Mouse (Mus musculus) stomach, embryonic 15.5 days (tissue): ENCODE results near the gene Ablim1. TPM values are rescaled to one million over a fixed set of nuclear protein-coding genes. Genes with fewer than 3 reads are reported as not detected.

Experiments
- ATAC-seq: fragments of 200-750 bp; cut with Nextera tagmentation; 2 replicates; pipeline ENCODE4 v1.8.0; 2017; ENCODE audit warnings: low read depth, moderate number of reproducible peaks, moderate TSS enrichment; ENCODE audit not compliant: insufficient read depth, low FRiP score
- H3K27ac ChIP-seq: fragments of 300-500 bp; sonication (generic); 2 replicates; pipeline ENCODE4 v1.5.1; 2015; ENCODE audit warnings: mild to moderate bottlenecking, inconsistent platforms
- H3K27me3 ChIP-seq: fragments of 300-500 bp; sonication (generic); replicated peaks from 2 replicates; pipeline ENCODE4 v1.6.1; 2015; ENCODE audit warnings: inconsistent platforms
- H3K36me3 ChIP-seq: fragments of 300-500 bp; sonication (generic); 2 replicates; pipeline ENCODE4 v1.6.1; 2015; ENCODE audit warnings: inconsistent platforms
- H3K4me1 ChIP-seq: fragments of 300-500 bp; sonication (generic); 2 replicates; pipeline ENCODE4 v1.6.1; 2015; ENCODE audit warnings: inconsistent platforms
- H3K4me2 ChIP-seq: fragments of 300-500 bp; sonication (generic); 2 replicates; pipeline ENCODE4 v1.6.1; 2015; ENCODE audit warnings: mild to moderate bottlenecking, inconsistent platforms
- H3K4me3 ChIP-seq: fragments of 300-500 bp; sonication (generic); replicated peaks from 2 replicates; pipeline ENCODE4 v1.5.1; 2015; ENCODE audit warnings: inconsistent platforms
- H3K9ac ChIP-seq: fragments of 300-500 bp; sonication (generic); 2 replicates; pipeline ENCODE4 v1.6.1; 2015; ENCODE audit warnings: inconsistent platforms
- H3K9me3 ChIP-seq: fragments of 300-500 bp; sonication (generic); 2 replicates; pipeline ENCODE4 v1.6.1; 2016; ENCODE audit warnings: inconsistent platforms
- WGBS: fragments of 180-500 bp; shearing (Covaris S2); methylation state at CpG from one replicate; pipeline ENCODE4 v1.1.7; 2015; 5-methylcytosine and 5-hydroxymethylcytosine counted together
- polyA plus RNA-seq: library from polyadenylated mRNA; unstranded; fragments of >200 nt; fragmentation: Nextera tagmentation; extraction: Ambion mirVana; gene quantifications from 2 replicates; pipeline ENCODE4 v1.2.1, GENCODE M21; 2015

The Ablim1 gene
- polyA plus RNA-seq, 1 experiment from 2014 or later: 41.2 TPM

DNA sequence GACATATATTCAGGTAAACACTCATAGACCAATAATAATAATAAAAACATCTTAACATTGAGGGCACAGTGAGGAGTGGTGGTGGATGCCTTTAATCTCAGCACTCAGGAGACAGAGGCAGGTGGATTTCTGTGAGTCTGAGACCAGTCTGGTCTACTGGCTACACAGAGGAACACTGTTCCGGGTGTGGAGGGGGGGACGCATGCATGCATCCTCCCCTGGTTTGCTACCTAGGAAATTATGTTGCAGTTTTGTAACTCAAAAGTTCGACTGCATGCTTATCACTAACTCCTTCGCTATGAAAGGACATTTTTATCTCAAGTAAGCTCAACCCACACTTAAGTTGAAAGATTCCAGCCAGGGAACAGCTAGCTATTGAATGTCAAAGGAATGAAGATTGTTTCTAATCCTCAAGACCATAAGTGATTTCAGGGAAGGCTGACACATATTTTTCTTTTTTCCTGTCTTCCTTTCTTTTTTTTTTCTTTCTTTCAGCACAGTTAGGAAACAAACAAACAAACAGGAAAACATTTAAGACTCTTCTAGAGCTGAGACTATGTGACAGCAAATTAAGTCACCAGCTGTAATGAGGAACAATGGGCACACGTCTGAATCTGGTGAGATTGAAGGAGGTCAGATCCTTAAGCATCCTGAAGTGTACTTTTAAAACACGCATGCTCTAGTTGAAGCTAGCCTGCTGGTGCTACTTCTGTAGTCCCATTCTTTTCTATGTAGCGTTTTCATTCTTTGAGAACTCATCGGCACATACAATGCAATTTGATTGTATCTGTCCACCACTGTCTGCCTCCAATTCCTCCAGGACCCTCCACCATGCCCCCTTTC, 26.4 kb upstream of the Ablim1 start:
- no peak overlapping the region for H3K4me3 ChIP-seq
- no peaks in the 10 kb centered on the region for H3K4me1 ChIP-seq
- no peaks in the 10 kb centered on the region for H3K9me3 ChIP-seq
- no peak overlapping the region for H3K27ac ChIP-seq
- WGBS: 66% methylated on average over 8 of the region's 8 CpGs
- no peaks in the 10 kb centered on the region for H3K27me3 ChIP-seq
- no peak overlapping the region for H3K4me2 ChIP-seq
- no peak for ATAC-seq
- H3K9ac ChIP-seq: no peak overlapping the region
- H3K36me3 ChIP-seq: no peaks in the 10 kb centered on the region

DNA sequence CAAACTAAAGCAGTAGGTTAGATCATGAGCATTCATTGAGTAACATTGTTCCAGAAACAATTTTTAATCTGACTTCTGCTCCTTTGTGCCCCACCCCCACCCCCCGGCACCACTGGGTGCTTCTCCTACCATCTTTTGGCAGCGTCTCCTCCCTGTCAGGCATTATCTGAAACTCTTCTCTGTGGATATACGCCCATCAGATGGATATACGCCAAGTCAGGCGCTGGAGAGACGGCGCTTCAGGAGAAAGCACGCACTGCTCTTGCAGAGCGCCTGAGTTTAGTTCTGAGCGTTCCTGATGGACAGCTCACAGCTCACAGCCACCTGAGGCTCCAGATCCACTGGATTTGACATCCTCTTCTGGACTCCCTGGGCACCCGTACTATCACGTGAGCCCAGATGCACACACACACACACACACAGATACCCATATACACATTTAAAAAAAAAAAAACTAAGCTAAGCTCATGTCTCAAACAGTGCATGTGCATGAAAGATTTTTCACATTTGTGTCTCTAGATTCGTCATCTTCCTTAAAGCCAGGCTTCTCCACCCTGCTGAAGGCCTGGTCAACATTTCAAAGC, 24.7 kb upstream of the Ablim1 start:
- no peaks in the 10 kb centered on the region for H3K36me3 ChIP-seq
- H3K27ac ChIP-seq: no peak overlapping the region
- no peak overlapping the region for H3K9ac ChIP-seq
- no peaks in the 10 kb centered on the region for H3K9me3 ChIP-seq
- no peaks in the 10 kb centered on the region for H3K27me3 ChIP-seq
- WGBS: 80% methylated on average over 13 of the region's 13 CpGs
- H3K4me3 ChIP-seq: no peak overlapping the region
- no peak for ATAC-seq
- no peak overlapping the region for H3K4me2 ChIP-seq
- H3K4me1 ChIP-seq: no peaks in the 10 kb centered on the region

DNA sequence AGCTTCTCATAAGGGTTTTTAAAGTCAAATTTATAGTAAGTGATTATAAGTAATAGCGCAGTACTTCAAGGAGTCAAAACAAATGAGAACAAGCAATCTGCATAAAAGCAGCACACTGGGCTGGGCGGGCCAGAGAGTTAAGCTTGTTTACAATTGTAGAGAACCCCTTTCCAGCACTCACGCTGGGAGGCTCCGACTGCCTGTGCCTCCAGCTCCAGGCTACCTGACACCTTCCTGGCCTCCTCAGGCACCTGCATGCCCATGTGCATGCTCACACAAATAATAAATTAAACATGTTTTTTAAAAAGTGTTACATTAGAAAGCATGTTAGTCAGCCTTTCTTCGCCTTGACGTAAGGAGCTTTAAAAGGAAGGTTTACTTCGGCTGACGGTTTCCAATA, 20.4 kb upstream of the Ablim1 start:
- no peak overlapping the region for H3K9ac ChIP-seq
- no peak for ATAC-seq
- no peak overlapping the region for H3K27ac ChIP-seq
- H3K9me3 ChIP-seq: no peaks in the 10 kb centered on the region
- H3K36me3 ChIP-seq: no peaks in the 10 kb centered on the region
- no peak overlapping the region for H3K4me2 ChIP-seq
- H3K27me3 ChIP-seq: no peaks in the 10 kb centered on the region
- no peak overlapping the region for H3K4me3 ChIP-seq
- no peaks in the 10 kb centered on the region for H3K4me1 ChIP-seq
- WGBS: 49% methylated on average over 8 of the region's 8 CpGs

DNA sequence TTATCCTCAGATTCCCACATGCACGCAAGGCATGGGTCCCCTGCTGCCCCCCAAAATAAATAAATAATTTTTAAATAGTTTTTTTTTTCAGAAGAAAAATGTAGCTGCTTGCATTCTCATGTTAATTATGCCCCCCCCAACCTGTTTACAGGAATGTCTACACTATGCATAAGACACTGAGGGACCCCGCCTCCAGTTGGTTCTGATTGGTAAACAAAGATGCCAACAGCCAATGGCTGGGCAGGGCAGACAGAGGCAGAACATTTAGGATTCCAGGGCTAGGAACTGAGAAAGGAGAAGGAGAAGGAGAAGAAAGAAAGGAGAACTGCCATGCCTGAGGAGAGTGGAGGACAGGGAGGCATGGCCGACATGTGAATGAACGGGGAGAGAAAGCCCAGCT, 18.6 kb upstream of the Ablim1 start:
- H3K4me1 ChIP-seq: no peaks in the 10 kb centered on the region
- H3K9ac ChIP-seq: no peak overlapping the region
- H3K27ac ChIP-seq: no peak overlapping the region
- no peak for ATAC-seq
- H3K27me3 ChIP-seq: no peaks in the 10 kb centered on the region
- H3K4me3 ChIP-seq: no peak overlapping the region
- no peaks in the 10 kb centered on the region for H3K36me3 ChIP-seq
- no peak overlapping the region for H3K4me2 ChIP-seq
- no peaks in the 10 kb centered on the region for H3K9me3 ChIP-seq
- WGBS: 81% methylated on average over 4 of the region's 4 CpGs

DNA sequence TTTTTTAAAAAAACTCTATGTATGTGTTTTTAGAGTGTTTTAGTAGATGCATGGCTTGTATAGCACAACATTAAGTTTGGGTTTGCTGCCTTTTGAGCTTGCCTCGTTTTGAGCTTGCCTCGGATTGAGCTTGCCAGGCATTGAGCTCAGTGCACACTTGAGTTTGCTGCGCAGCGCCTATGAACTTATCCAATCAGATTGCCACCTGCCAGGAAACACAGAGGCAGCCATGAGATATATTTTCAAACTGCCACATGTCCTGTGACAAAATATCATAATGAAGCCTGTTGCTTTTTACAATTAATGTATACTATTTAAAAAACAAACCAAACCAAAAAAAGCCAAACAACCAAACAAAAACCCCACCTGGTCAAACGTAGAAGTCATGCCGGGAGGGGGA, 16.5 kb upstream of the Ablim1 start:
- no peak overlapping the region for H3K4me3 ChIP-seq
- 77% methylated on average over 6 of the region's 6 CpGs for WGBS
- no peak for ATAC-seq

DNA sequence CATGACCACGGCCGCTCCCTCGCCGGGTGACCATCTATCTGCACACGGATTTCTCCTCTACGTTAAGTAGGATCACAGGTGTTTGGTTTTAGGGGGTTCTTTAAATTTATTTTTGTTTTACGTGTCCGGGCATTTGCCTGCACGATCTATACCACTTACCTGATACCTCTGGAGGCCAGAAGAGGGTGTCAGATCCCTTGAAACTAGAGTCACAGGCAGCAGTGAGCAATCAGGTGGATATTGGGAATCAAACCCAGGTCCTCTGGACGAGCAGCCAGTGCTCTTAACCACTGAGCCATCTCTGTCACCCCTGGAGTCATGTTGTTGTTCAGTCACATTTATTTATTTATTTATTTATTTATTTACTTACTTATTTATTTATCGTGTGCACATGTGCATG, 15.6 kb upstream of the Ablim1 start:
- no peaks in the 10 kb centered on the region for H3K36me3 ChIP-seq
- ATAC-seq: no peak
- 84% methylated on average over 11 of the region's 11 CpGs for WGBS

More for the DNA sequence above, 16.5 kb upstream of the Ablim1 start:
- no peaks in the 10 kb centered on the region for H3K4me1 ChIP-seq
- no peak overlapping the region for H3K4me2 ChIP-seq
- H3K36me3 ChIP-seq: no peaks in the 10 kb centered on the region
- H3K9me3 ChIP-seq: no peaks in the 10 kb centered on the region
- no peaks in the 10 kb centered on the region for H3K27me3 ChIP-seq
- H3K9ac ChIP-seq: no peak overlapping the region
- no peak overlapping the region for H3K27ac ChIP-seq

DNA sequence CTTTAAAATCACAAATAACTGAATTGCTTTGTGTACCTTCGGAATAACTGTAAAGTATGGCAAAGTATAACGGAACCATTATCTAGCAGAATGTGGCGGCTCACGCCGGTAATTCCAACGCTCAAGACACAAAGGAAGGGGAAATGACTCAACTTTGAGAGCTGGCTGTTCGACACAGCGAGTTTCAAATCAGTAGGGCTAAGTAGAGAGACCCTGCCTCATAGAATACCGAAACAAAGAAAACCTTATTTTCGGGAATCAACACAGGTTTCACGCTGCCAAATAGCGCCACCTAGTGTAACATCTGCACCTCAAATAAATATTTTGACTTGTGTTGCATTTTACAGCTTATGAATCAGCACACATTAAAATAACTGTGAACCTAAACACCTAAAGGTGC, 14.1 kb upstream of the Ablim1 start:
- Histone ChIP-seq H3K4me2 (no peak overlapping the region), H3K27ac (no peak overlapping the region), H3K4me1 (no peaks in the 10 kb centered on the region), H3K27me3 (no peaks in the 10 kb centered on the region), H3K9ac (no peak overlapping the region), H3K36me3 (no peaks in the 10 kb centered on the region), H3K9me3 (no peaks in the 10 kb centered on the region), H3K4me3 (no peak overlapping the region)
- 62% methylated on average over 12 of the region's 12 CpGs for WGBS
- ATAC-seq: no peak

More for the DNA sequence above, 15.6 kb upstream of the Ablim1 start:
- no peaks in the 10 kb centered on the region for H3K4me1 ChIP-seq
- H3K9me3 ChIP-seq: no peaks in the 10 kb centered on the region
- H3K4me2 ChIP-seq: no peak overlapping the region
- no peak overlapping the region for H3K4me3 ChIP-seq
- no peak overlapping the region for H3K9ac ChIP-seq
- no peak overlapping the region for H3K27ac ChIP-seq
- H3K27me3 ChIP-seq: no peaks in the 10 kb centered on the region

DNA sequence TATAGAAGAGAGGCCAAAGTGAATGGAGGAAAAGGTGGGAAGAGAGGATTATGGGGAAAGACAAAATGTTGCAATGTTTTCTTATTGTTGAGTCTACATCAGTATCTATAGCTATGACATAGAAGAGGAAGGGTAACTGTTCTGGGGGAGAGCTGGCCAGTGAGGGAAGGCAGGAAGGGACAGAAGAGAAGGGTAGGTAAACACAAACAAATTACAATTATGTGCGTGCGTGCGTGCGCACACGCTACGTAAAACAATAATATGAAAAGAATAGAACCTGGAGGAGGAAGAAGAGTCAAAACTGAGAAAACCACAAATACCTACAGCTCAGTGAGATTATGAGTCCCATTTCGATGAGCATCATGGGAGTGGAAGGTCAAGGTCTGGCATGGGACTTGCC, 13.6 kb upstream of the Ablim1 start:
- ATAC-seq: no peak
- whole genome bisulfite sequencing: 97% methylated on average over 7 of the region's 7 CpGs
- Histone ChIP-seq H3K4me3 (no peak overlapping the region), H3K9me3 (no peaks in the 10 kb centered on the region), H3K9ac (no peak overlapping the region), H3K4me2 (no peak overlapping the region), H3K27ac (no peak overlapping the region), H3K27me3 (no peaks in the 10 kb centered on the region), H3K36me3 (no peaks in the 10 kb centered on the region), H3K4me1 (no peaks in the 10 kb centered on the region)

DNA sequence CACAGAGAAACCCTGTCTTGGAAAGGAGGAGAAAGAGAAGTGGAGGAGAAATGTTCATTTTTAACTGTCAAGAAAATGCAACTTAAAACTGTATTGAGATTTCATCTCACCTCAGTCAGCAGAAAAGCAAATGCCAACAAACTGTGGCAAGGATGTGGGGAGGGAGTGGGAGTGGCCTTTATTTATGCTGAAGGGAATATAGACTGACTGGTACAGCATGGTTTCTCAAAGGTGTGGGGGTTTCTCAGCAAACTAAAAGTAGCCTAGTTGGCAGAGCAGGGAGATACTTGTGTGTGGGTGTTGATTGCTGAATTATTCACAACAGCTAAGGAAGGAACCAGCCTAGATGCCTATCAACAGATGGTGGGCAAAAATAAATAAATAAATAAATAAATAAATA, 13.0 kb upstream of the Ablim1 start:
- Histone ChIP-seq H3K9me3 (no peaks in the 10 kb centered on the region), H3K27ac (no peak overlapping the region), H3K4me1 (no peaks in the 10 kb centered on the region), H3K4me3 (no peak overlapping the region), H3K36me3 (no peaks in the 10 kb centered on the region), H3K4me2 (no peak overlapping the region), H3K9ac (no peak overlapping the region), H3K27me3 (no peaks in the 10 kb centered on the region)
- no peak for ATAC-seq

DNA sequence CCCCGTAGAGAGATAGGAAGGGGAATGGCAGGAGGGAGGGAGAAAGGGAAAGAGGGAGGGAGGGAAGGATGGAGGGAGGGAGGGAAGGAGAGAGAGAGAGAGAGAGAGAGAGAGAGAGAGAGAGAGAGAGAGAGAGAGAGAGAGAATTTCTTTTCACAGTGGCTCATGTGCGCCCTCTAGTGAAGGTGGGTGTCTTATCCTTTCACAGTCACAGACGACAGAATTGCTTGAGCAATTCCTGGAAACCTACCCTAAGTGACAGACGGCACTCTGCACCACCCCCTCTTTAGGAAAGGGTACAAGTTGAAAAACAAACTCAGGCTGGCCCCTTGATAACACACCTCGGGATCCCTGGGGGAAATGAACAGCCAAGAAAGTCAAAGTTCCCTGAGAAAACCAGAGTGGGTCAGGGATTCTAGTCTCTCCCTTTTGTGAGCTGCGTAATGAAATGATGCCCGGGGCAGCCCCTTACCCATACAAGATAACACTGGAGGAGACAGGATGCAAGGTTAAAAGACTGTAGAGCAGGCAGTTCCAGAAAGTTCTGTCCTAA, 11.1 kb upstream of the Ablim1 start:
- WGBS: 29% methylated on average over 7 of the region's 7 CpGs
- no peak for ATAC-seq
- H3K4me3 ChIP-seq: no peak overlapping the region
- no peaks in the 10 kb centered on the region for H3K9me3 ChIP-seq
- H3K27ac ChIP-seq: no peak overlapping the region
- H3K36me3 ChIP-seq: no peaks in the 10 kb centered on the region
- H3K27me3 ChIP-seq: no peaks in the 10 kb centered on the region
- no peak overlapping the region for H3K4me2 ChIP-seq
- no peaks in the 10 kb centered on the region for H3K4me1 ChIP-seq
- no peak overlapping the region for H3K9ac ChIP-seq

DNA sequence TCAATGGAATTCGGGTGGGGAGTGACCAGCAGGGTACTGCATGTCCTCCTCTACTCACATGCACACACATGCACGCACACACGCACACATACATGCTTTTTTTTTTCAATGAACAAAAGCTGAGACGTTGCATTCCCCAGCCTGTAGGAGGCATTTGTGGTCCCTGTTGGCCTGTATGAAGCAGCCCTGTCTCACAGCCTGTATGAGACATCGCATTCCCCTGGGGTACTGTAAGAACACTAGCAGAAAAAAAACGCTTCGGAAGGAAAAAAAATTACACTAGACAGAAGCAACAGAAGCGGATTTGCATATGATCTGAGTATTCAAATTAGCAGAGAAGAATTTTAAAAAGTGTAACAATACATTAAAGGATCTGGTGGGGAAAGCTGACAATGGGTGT, 8.4 kb upstream of the Ablim1 start:
- Histone ChIP-seq H3K36me3 (no peaks in the 10 kb centered on the region), H3K9me3 (no peaks in the 10 kb centered on the region), H3K4me1 (no peaks in the 10 kb centered on the region), H3K4me2 (no peak overlapping the region), H3K9ac (no peak overlapping the region), H3K27me3 (no peaks in the 10 kb centered on the region), H3K4me3 (no peak overlapping the region), H3K27ac (no peak overlapping the region)
- ATAC-seq: no peak
- WGBS: 82% methylated on average over 8 of the region's 8 CpGs

DNA sequence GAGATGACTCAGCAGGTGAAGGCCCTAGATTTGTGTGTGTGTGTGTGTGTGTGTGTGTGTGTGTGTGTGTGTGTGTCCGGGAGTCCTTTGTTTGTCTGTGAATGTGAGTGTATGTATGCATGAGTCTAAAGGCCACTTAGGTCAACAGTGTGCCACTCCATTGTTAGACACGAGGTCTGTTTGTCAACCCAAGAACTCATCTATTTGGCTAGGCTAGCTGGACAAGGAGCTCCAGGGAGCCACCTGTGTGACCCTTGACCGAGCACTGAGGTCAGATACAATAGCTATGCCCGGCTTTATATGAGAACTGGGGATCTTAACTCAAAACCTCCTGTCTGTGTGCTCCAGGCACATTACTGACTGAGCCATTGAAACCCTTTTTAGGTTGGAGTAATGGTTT, 7.8 kb upstream of the Ablim1 start:
- Histone ChIP-seq H3K27ac (no peak overlapping the region), H3K4me3 (no peak overlapping the region), H3K9me3 (no peaks in the 10 kb centered on the region), H3K36me3 (no peaks in the 10 kb centered on the region), H3K4me2 (no peak overlapping the region), H3K4me1 (no peaks in the 10 kb centered on the region), H3K9ac (no peak overlapping the region), H3K27me3 (no peaks in the 10 kb centered on the region)
- WGBS: 61% methylated on average over 4 of the region's 4 CpGs
- ATAC-seq: no peak
